Mouse (Mus musculus) heart, postnatal 0 days (tissue): ENCODE measurements at regions not wholly inside any gene's neighbourhood (a gene's known extent, or its start where the extent isn't known, plus 50 kb on each side); places are given as distances from the start of the nearest gene placed in this dataset.

Experiments
- CTCF ChIP-seq: IDR thresholded peaks from 2 replicates; pipeline ENCODE4 v1.5.1; 2016; ENCODE audit warnings: antibody characterized with exemption, control low read depth, low read depth
- EP300 ChIP-seq: IDR thresholded peaks from 2 replicates; pipeline ENCODE4 v1.6.1; 2016; ENCODE audit warnings: antibody characterized with exemption, low read depth

- no peak for TF ChIP-seq CTCF
- no peak for TF ChIP-seq EP300
Measured at GRCm38 (mm10) chr15:63238601-63239000, 606.4 kb downstream of the Gsdmc2 start.
